Mouse (Mus musculus): Measurements from ENCODE around the gene Rhox4f.
"Not testable (repeated sequence)": the region's sequence is repeated elsewhere in the genome, so short reads cannot be mapped to it uniquely, and the experiment has no call there.

- TF ChIP-seq ZC3H11A (IDR thresholded peaks at IDR 0.05; ENCODE audit: borderline replicate concordance, low read depth, low read length); HCFC1 (IDR thresholded peaks at IDR 0.05; ENCODE audit: borderline replicate concordance, insufficient read depth, low read length); CHD2 (IDR thresholded peaks at IDR 0.05; ENCODE audit: low read depth, low read length); MAFK (IDR thresholded peaks at IDR 0.05; ENCODE audit: insufficient read depth, low read depth, low read length); ZNF384 (IDR thresholded peaks at IDR 0.05; ENCODE audit: low read depth, low read length): not testable (repeated sequence)
Observed at GRCm38 (mm10) chrX:37628512-37628911, 21.0 kb upstream of the Rhox4f start, which contains the start of gene Rhox3g.
